Mouse (Mus musculus) limb, embryonic 13.5 days (tissue): ENCODE measurements around the gene Zmynd10. TPM values are rescaled to one million over a fixed set of nuclear protein-coding genes. Genes with fewer than 3 reads are reported as not detected.

ENCODE experiments used
- ATAC-seq: fragments of 200-750 bp; cut with Nextera tagmentation; 2 replicates; pipeline ENCODE4 v1.8.0; 2017; ENCODE audit warnings: low read depth, moderate number of reproducible peaks, moderate TSS enrichment; ENCODE audit not compliant: low FRiP score
- H3K27ac ChIP-seq: fragments of 300-500 bp; sonication (generic); 2 replicates; pipeline ENCODE4 v1.5.1; 2015; ENCODE audit warnings: inconsistent platforms, mild to moderate bottlenecking, moderate library complexity
- H3K27me3 ChIP-seq: fragments of 300-500 bp; sonication (generic); 2 replicates; pipeline ENCODE4 v1.6.1; 2015; ENCODE audit warnings: mild to moderate bottlenecking, inconsistent platforms
- H3K36me3 ChIP-seq: fragments of 300-500 bp; sonication (generic); 2 replicates; pipeline ENCODE4 v1.6.1; 2015; ENCODE audit warnings: inconsistent platforms, mild to moderate bottlenecking, moderate library complexity
- H3K4me1 ChIP-seq: fragments of 300-500 bp; sonication (generic); 2 replicates; pipeline ENCODE4 v1.6.1; 2015; ENCODE audit warnings: inconsistent platforms
- H3K4me2 ChIP-seq: fragments of 300-500 bp; sonication (generic); replicated peaks from 2 replicates; pipeline ENCODE4 v1.6.1; 2015; ENCODE audit warnings: inconsistent platforms, mild to moderate bottlenecking, moderate library complexity
- H3K4me3 ChIP-seq: fragments of 300-500 bp; sonication (generic); 2 replicates; pipeline ENCODE4 v1.5.1; 2015; ENCODE audit warnings: moderate library complexity, mild to moderate bottlenecking, inconsistent platforms
- H3K9ac ChIP-seq: fragments of 300-500 bp; sonication (generic); 2 replicates; pipeline ENCODE4 v1.6.1; 2015; ENCODE audit warnings: mild to moderate bottlenecking, inconsistent platforms
- H3K9me3 ChIP-seq: fragments of 300-500 bp; sonication (generic); 2 replicates; pipeline ENCODE4 v1.6.1; 2016; ENCODE audit warnings: inconsistent platforms
- WGBS: fragments of 180-500 bp; shearing (Covaris S2); methylation state at CpG from one replicate; pipeline ENCODE4 v1.1.7; 2015; 5-methylcytosine and 5-hydroxymethylcytosine counted together
- polyA plus RNA-seq: library from polyadenylated mRNA; unstranded; fragments of >200 nt; fragmentation: Nextera tagmentation; extraction: Ambion mirVana; gene quantifications from 2 replicates; pipeline ENCODE4 v1.2.1, GENCODE M21; 2015

The Zmynd10 gene
- polyA plus RNA-seq, 1 experiment from 2014 or later = 1.7 TPM

DNA sequence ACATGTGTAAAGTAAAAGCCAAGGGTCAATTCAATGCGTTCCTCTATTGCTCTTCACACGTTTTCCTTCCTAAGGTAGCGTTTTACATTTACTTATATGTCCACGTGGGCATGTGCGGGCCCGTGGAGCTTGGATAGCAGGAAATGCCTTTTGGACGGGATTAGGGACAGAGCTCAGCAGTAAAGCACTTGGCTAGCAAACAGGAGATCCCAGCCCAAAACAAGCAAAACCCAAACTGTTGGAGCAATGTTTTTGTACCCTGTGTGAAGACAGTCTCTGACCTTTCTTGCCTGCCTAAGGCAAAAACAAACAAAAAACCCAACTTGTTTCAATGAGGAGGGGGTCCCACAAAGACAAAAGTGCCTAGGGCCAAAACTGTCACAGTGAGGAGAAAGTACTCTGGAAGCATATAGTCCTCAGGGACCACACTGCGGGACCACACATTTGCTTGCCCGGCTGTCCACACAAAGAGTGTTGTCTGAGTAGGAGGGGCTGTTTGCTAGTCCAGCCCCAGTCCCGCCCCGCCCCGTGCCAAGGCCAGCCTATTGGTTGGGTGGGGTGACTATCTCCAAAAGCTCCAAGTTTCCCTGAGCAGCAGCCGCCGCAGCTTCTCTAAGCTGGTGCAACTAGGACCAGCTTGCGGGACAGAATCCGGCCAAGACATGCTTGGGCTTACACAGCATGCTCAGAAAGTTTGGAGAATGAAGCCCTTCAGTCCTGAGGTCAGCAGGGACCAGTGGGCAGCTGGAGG lies 29.4 kb downstream of the Zmynd10 start, which contains the start of gene Hyal1:
Gene Hyal1 (plus strand): TSS at position 571 of the 751 bp plus-strand sequence.
- Histone ChIP-seq H3K4me3 (peak within 1 kb of the TSS; percentile 46), H3K36me3 (peaks cover 33% of the 10 kb centered on the region), H3K9ac (peak within 1 kb of the TSS; percentile 67), H3K4me2 (peak within 1 kb of the TSS; percentile 70), H3K9me3 (no peaks in the 10 kb centered on the region), H3K27me3 (no peaks in the 10 kb centered on the region), H3K4me1 (peaks cover 60% of the 10 kb centered on the region), H3K27ac (peak within 1 kb of the TSS; percentile 71)
- peak; percentile 66 for ATAC-seq
- WGBS = 17% methylated on average over 16 of the region's 16 CpGs

- H3K4me1 ChIP-seq = peaks cover 61% of the 10 kb centered on the region
- WGBS = 88% methylated on average over 10 of the region's 10 CpGs
- no peak overlapping the region for H3K4me3 ChIP-seq
- peaks cover 23% of the 10 kb centered on the region for H3K36me3 ChIP-seq
- H3K9me3 ChIP-seq = no peaks in the 10 kb centered on the region
- H3K27ac ChIP-seq = no peak overlapping the region
- no peaks in the 10 kb centered on the region for H3K27me3 ChIP-seq
- no peak for ATAC-seq
- H3K4me2 ChIP-seq = peak overlapping the region; percentile 70
- peak overlapping the region; percentile 36; the same call in 1 of the 2 replicates for H3K9ac ChIP-seq
Measured at GRCm38 (mm10) chr9:107577871-107578270, 30.8 kb downstream of the Zmynd10 start.

DNA sequence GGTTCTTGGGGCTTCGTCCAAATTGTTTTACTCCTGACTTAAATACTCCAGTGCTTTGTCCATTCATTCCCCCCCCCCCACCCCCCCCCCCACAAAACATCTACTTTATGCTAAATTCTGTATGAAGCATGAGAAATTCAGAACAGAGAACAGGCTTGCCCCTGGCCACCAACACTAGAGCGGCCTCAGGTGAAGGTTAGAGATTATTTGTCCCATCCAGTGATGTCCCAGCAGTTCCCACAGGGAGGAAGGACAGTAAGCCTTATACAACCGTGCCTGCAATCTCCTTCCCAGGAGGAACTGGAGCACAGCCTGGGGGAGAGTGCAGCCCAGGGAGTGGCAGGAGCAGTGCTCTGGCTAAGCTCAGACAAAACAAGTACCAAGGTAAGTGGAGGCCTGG lies 31.5 kb downstream of the Zmynd10 start, which contains the start of gene Naa80:
Gene Naa80 (plus strand): TSS at position 301 of the 400 bp plus-strand sequence.
- ATAC-seq = no peak
- WGBS = 70% methylated on average over 3 of the region's 3 CpGs
- peaks cover 61% of the 10 kb centered on the region for H3K4me1 ChIP-seq
- H3K9me3 ChIP-seq = no peaks in the 10 kb centered on the region
- H3K4me3 ChIP-seq = no peak within 1 kb of the TSS
- H3K36me3 ChIP-seq = peaks cover 23% of the 10 kb centered on the region
- peak within 1 kb of the TSS; percentile 88 for H3K4me2 ChIP-seq
- peak within 1 kb of the TSS; percentile 79 for H3K9ac ChIP-seq
- H3K27ac ChIP-seq = peak within 1 kb of the TSS; percentile 86; the same call in 1 of the 2 replicates
- H3K27me3 ChIP-seq = no peaks in the 10 kb centered on the region

- ATAC-seq = no peak
- Histone ChIP-seq H3K27me3 (no peaks in the 10 kb centered on the region), H3K36me3 (peaks cover 25% of the 10 kb centered on the region), H3K27ac (peak overlapping the region; percentile 86; the same call in 1 of the 2 replicates), H3K4me3 (no peak overlapping the region), H3K4me1 (peaks cover 61% of the 10 kb centered on the region), H3K9me3 (no peaks in the 10 kb centered on the region), H3K9ac (peak overlapping the region; percentile 79; the same call in 1 of the 2 replicates), H3K4me2 (peak overlapping the region; percentile 88)
- WGBS = 93% methylated on average over 14 of the region's 14 CpGs
Measured at GRCm38 (mm10) chr9:107579023-107579900, 32.2 kb downstream of the Zmynd10 start.

DNA sequence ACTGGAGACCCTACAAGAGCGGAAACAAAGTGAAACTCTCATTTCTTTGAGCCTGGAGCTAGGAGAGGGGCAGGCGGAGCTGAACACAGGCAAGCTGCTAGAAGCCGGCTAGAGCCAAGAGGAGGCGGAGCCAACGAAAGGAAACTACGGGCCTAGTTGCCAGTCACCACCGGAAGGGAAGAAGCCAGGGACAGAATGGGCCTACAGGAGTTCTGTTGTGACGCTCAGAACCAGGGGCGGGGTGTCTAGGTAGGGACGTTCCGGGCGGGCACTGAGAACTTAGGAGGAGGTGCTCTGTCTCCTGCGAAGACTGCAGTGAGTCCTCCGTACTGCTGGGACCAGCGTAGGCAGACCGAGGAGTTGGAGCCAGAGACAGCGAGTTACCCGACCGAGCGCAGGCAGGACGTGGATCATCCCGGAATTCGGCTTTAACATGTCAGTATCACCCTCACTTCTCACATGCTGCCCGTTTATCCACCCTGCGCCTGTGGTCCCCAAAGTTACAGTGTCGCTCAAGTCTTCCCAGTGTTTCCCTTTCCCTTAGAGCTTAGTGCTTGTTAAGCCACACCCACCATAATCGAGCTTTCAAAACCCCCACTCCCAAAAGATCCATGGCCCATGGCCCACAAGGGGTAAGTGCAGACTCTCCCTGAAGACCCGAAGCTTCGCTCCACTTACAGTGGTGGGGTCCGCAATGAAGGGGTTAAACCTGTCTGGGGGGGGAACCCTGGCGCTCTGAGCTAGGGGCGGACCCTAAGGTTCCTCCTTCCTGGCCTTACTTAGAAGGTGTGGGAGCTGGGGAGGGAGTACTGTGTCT lies 33.6 kb downstream of the Zmynd10 start, which contains the start of gene Hyal3:
Gene Hyal3 (plus strand): TSS at position 318 of the 817 bp plus-strand sequence.
- H3K9ac ChIP-seq = peak within 1 kb of the TSS; percentile 79
- H3K4me1 ChIP-seq = peaks cover 61% of the 10 kb centered on the region
- WGBS = under 1% methylated on average over 32 of the region's 32 CpGs
- H3K36me3 ChIP-seq = peaks cover 24% of the 10 kb centered on the region
- H3K4me3 ChIP-seq = peak within 1 kb of the TSS; percentile 65
- H3K27ac ChIP-seq = peak within 1 kb of the TSS; percentile 86
- H3K9me3 ChIP-seq = no peaks in the 10 kb centered on the region
- H3K27me3 ChIP-seq = no peaks in the 10 kb centered on the region
- peak; percentile 82 for ATAC-seq
- peak within 1 kb of the TSS; percentile 88 for H3K4me2 ChIP-seq

DNA sequence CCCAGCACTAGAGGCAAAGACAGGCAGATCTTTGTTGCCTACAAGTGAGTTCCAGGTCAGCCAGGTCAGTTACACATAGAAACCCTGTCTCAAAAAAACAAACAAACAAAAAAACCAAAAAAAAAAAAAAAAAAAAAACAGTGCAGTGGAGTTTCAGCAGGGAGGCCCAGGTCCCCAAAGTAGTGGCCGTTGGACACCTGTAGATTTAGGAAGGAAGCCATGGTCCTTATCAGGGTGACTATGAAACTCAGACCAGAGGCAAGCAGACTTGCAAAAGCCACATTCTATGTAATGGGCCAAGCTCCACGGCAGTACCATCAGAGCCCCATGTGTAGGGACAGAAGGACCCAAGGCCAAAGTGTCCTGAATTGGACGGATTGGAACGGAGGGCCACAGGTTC lies 34.5 kb downstream of the Zmynd10 start:
- Histone ChIP-seq H3K27me3 (no peaks in the 10 kb centered on the region), H3K9me3 (no peaks in the 10 kb centered on the region), H3K27ac (peak overlapping the region; percentile 86; the same call in 1 of the 2 replicates), H3K4me1 (peaks cover 52% of the 10 kb centered on the region), H3K4me2 (peak overlapping the region; percentile 88), H3K9ac (peak overlapping the region; percentile 79), H3K36me3 (peaks cover 24% of the 10 kb centered on the region), H3K4me3 (peak overlapping the region; percentile 65)
- no peak for ATAC-seq
- WGBS = 77% methylated on average over 4 of the region's 4 CpGs

DNA sequence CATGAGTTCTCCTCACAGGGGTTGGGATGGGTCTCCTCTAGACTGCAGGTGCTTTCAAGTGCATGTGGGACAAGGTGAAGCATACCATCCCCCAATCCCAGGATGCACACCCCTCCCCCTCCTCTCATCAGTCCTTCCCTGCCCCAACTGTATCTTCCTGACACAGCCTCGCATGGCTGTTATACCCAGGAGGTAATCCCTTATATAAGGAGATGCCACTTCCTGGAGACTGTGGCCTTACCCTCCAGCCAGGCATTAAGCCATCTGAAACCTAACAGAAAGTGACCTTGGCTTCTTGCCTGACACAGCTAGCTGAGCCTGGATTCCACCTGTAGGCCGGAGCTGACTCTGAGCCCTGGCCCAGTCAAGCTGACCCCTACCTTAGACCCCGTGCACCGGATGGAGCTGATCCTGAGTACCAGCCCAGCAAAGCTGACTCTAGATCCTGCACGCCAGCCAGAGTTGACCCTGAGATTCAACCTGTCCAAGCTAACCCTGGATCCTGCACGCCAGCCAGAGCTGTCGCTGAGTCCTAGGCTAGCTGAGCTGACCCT lies 35.5 kb downstream of the Zmynd10 start:
- no peak overlapping the region; the same call in 1 of the 2 replicates for H3K9ac ChIP-seq

GRCm38 (mm10) chr9:107583174-107583573 lies 36.1 kb downstream of the Zmynd10 start:
- H3K4me2 ChIP-seq = no peak overlapping the region
- 91% methylated on average over 14 of the region's 14 CpGs for WGBS
- no peak for ATAC-seq
- H3K27ac ChIP-seq = no peak overlapping the region
- H3K4me3 ChIP-seq = no peak overlapping the region
- H3K9ac ChIP-seq = no peak overlapping the region
- H3K4me1 ChIP-seq = peaks cover 39% of the 10 kb centered on the region
- H3K36me3 ChIP-seq = peaks cover 24% of the 10 kb centered on the region
- H3K9me3 ChIP-seq = no peaks in the 10 kb centered on the region
- no peaks in the 10 kb centered on the region for H3K27me3 ChIP-seq

More for the DNA sequence above, 35.5 kb downstream of the Zmynd10 start:
- Histone ChIP-seq H3K9me3 (no peaks in the 10 kb centered on the region), H3K27ac (no peak overlapping the region), H3K36me3 (peaks cover 24% of the 10 kb centered on the region), H3K4me3 (no peak overlapping the region), H3K4me1 (peaks cover 42% of the 10 kb centered on the region), H3K27me3 (no peaks in the 10 kb centered on the region), H3K4me2 (peak overlapping the region; percentile 88)
- ATAC-seq = no peak
- 88% methylated on average over 7 of the region's 7 CpGs for WGBS

GRCm38 (mm10) chr9:107586504-107586903 lies 39.4 kb downstream of the Zmynd10 start:
- H3K4me2 ChIP-seq = no peak overlapping the region
- no peak overlapping the region for H3K9ac ChIP-seq
- H3K4me1 ChIP-seq = peaks cover 22% of the 10 kb centered on the region
- H3K9me3 ChIP-seq = no peaks in the 10 kb centered on the region
- H3K27me3 ChIP-seq = no peaks in the 10 kb centered on the region
- 88% methylated on average over 5 of the region's 5 CpGs for WGBS
- ATAC-seq = no peak
- peaks cover 47% of the 10 kb centered on the region for H3K36me3 ChIP-seq
- no peak overlapping the region for H3K4me3 ChIP-seq
- peak overlapping the region; percentile 22; the same call in 1 of the 2 replicates for H3K27ac ChIP-seq

DNA sequence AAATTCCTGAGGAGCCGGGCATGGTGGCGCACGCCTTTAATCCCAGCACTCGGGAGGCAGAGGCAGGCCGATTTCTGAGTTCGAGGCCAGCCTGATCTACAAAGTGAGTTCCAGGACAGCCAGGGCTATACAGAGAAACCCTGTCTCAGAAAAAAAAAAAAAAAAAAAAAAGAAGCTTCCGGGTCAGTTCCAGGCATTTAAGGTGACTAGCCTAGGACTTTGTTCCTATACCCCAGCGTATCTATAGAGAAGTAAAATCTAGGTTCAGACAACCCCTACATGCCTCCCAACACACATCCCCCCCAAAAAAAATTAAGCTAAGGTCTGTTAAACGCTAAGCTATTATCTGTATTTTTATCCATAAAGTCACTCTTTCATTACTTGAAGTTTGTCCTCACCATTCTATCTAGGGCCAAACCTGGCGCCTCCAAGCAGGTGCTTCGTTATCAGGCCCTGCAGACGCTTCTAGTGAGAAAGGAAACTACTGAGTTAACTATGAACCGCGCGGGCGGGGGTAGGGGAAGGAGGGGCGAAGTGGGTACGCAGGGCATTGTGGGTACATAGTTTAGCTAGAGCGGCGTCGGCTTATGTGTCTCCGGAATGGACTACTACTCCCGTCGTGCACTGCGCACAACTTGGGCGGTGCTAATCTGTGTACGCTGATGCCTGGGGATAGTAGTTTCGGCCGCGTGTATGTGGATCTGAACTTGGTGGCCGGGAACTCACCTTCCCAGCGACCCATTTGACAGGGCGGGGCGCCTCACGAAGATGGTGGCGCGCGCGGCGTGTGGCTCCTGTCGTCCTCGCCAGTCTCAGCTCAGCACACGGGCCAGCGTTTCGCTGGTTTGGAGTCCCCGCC lies 40.1 kb downstream of the Zmynd10 start, which contains the start of gene Ifrd2:
Gene Ifrd2 (plus strand): TSS at position 669 of the 859 bp plus-strand sequence.
- 14% methylated on average over 46 of the region's 46 CpGs for WGBS
- peak within 1 kb of the TSS; percentile 22; the same call in 1 of the 2 replicates for H3K27ac ChIP-seq
- peaks cover 54% of the 10 kb centered on the region for H3K36me3 ChIP-seq

More for the DNA sequence above, 40.1 kb downstream of the Zmynd10 start, which contains the start of gene Ifrd2:
- ATAC-seq = peak; percentile 98
- peak within 1 kb of the TSS; percentile 77 for H3K9ac ChIP-seq
- H3K4me1 ChIP-seq = peaks cover 15% of the 10 kb centered on the region
- H3K9me3 ChIP-seq = no peaks in the 10 kb centered on the region
- H3K27me3 ChIP-seq = no peaks in the 10 kb centered on the region
- peak within 1 kb of the TSS; percentile 91 for H3K4me2 ChIP-seq
- H3K4me3 ChIP-seq = peak within 1 kb of the TSS; percentile 81
